Mouse (Mus musculus): ENCODE results near the gene Pbld2. TPM values are rescaled to one million over a fixed set of nuclear protein-coding genes. Genes with fewer than 3 reads are reported as not detected.

Pbld2 gene
- total and polyA plus RNA-seq, 3 experiments = 0.19 to 0.72 (median 0.26) TPM

DNA sequence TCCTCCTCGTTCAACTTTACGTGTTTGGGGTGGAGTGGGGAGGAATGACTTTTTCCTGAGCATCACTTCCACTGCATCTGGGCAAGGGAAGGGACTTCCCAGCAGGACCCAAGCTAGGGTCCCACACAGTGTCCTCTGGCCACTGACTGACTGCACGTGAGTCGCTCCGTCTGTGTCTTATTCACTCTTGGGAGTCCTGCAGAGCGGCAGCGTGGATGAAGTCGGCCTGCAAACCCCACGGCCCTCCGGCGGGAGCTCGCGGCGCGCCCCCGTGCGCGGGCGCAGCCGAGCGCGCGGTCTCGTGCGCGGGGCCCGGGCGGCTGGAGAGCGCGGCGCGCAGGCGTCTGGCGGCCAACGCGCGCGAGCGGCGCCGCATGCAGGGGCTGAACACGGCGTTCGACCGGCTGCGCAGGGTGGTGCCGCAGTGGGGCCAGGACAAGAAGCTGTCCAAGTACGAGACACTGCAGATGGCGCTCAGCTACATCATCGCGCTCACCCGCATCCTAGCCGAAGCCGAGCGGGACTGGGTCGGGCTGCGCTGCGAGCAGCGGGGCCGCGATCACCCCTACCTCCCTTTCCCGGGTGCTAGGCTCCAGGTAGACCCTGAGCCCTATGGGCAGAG, 75.9 kb downstream of the Pbld2 start:
- no peak for DNase-seq (ENCODE audit: extremely low read depth)
- no peak overlapping the region for H3K4me3 ChIP-seq (replicated peaks in 1 of 3; ENCODE audit: low read depth in 2 of 3, low read length in 2 of 3, poor library complexity in 1 of 3)
- 0 out of 4 replicates have a peak, but pooled peaks cover 0 to 4% of the 10 kb centered on the region in 2 experiments for H3K4me1 ChIP-seq (ENCODE audit: control insufficient read depth in 1 of 2, insufficient read depth in 2 of 2)
- H3K4me2 ChIP-seq (ENCODE audit: insufficient read depth, low read depth, poor library complexity, severe bottlenecking) = no peak overlapping the region
- H3K9me3 ChIP-seq (replicated peaks; ENCODE audit: low read length) = no peaks in the 10 kb centered on the region
- H3K36me3 ChIP-seq (replicated peaks in 1 of 2; ENCODE audit: control insufficient read depth in 1 of 2, insufficient read depth in 1 of 2, low read length in 1 of 2) = no peaks in the 10 kb centered on the region
- H3K79me2 ChIP-seq (replicated peaks; ENCODE audit: control insufficient read depth, extremely low read depth, insufficient read depth, poor library complexity, severe bottlenecking) = no peaks in the 10 kb centered on the region
- no peak for TF ChIP-seq HCFC1 (IDR thresholded peaks at IDR 0.05; ENCODE audit: low read depth, low read length)
- no peak for TF ChIP-seq TCF12 (IDR thresholded peaks at IDR 0.05; ENCODE audit: low read depth, low read length)
- no peak for TF ChIP-seq JUN (IDR thresholded peaks at IDR 0.05; ENCODE audit: insufficient read depth, low read depth, low read length)
- TF ChIP-seq NRF1 (IDR thresholded peaks at IDR 0.05; ENCODE audit: low read depth, low read length) = no peak
- no peak for TF ChIP-seq UBTF (IDR thresholded peaks at IDR 0.05; ENCODE audit: low read depth, low read length)
- TF ChIP-seq MAFK (IDR thresholded peaks at IDR 0.05; ENCODE audit: insufficient replicate concordance, low read length) = no peak
- TF ChIP-seq SIN3A (IDR thresholded peaks at IDR 0.05; ENCODE audit: low read length) = no peak
- TF ChIP-seq MAX (IDR thresholded peaks at IDR 0.05; ENCODE audit: low read length) = no peak
- TF ChIP-seq MXI1 (IDR thresholded peaks at IDR 0.05; ENCODE audit: low read depth, low read length) = no peak
- TF ChIP-seq ZKSCAN1 (IDR thresholded peaks at IDR 0.05; ENCODE audit: borderline replicate concordance, low read depth, low read length) = no peak
- no peak for TF ChIP-seq PAX5 (IDR thresholded peaks at IDR 0.05; ENCODE audit: low read length)
- no peak for TF ChIP-seq POLR2AphosphoS2 (IDR thresholded peaks at IDR 0.05; ENCODE audit: low read depth, low read length)
- TF ChIP-seq SMC3 (IDR thresholded peaks at IDR 0.05; ENCODE audit: low read depth, low read length) = no peak
- no peak overlapping the region for H3K27ac ChIP-seq (ENCODE audit: insufficient read depth, low read depth)
- in situ Hi-C loops (cut with MboI; ENCODE audit: low pct_ligation_motif_present, low pct_unique_long_range_greater_than_20kb, low sequenced_read_pairs) (no loop called here), dilution Hi-C loops (cut with MboI; ENCODE audit: extremely low pct_ligation_motif_present, extremely low pct_unique_long_range_greater_than_20kb, low sequenced_read_pairs) (no loop called here)
- no peaks in the 10 kb centered on the region for H3K27me3 ChIP-seq (replicated peaks)
- no peak overlapping the region for H3K9ac ChIP-seq (ENCODE audit: insufficient read depth, low read depth)

DNA sequence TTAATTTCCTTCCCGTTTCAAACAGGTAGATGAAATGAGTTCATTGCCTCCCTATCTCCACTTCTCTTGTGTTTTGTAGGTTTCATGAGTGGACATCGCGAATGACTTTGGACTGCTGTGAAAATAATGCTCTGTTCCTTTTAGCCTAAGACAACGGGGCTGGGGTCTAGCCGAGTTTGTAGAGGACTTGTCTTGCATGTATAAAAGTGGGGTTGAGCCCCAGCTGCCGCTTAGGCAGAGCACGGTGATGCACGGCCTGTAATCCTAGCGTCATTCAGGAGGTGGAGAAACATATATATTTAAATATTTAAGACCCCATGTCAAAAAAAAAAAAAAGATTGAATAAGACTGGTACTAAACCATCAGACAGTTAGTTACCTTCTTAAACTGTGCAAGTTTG, 76.5 kb downstream of the Pbld2 start:
- Histone ChIP-seq H3K4me3 (replicated peaks in 1 of 3; ENCODE audit: low read depth in 2 of 3, low read length in 2 of 3, poor library complexity in 1 of 3) (no peak overlapping the region), H3K79me2 (replicated peaks; ENCODE audit: control insufficient read depth, extremely low read depth, insufficient read depth, poor library complexity, severe bottlenecking) (no peaks in the 10 kb centered on the region), H3K4me2 (ENCODE audit: insufficient read depth, low read depth, poor library complexity, severe bottlenecking) (no peak overlapping the region), H3K27ac (ENCODE audit: insufficient read depth, low read depth) (no peak overlapping the region), H3K4me1 (ENCODE audit: control insufficient read depth in 1 of 2, insufficient read depth in 2 of 2) (0 out of 4 replicates have a peak, but pooled peaks cover 0 to 4% of the 10 kb centered on the region in 2 experiments), H3K9me3 (replicated peaks; ENCODE audit: low read length) (no peaks in the 10 kb centered on the region), H3K9ac (ENCODE audit: insufficient read depth, low read depth) (no peak overlapping the region), H3K36me3 (replicated peaks in 1 of 2; ENCODE audit: control insufficient read depth in 1 of 2, insufficient read depth in 1 of 2, low read length in 1 of 2) (no peaks in the 10 kb centered on the region), H3K27me3 (replicated peaks) (no peaks in the 10 kb centered on the region)
- no peak for DNase-seq (ENCODE audit: extremely low read depth)
- TF ChIP-seq SIN3A (IDR thresholded peaks at IDR 0.05; ENCODE audit: low read length) (no peak), USF2 (conservative IDR thresholded peaks at IDR 0.05; ENCODE audit: low read depth, low read length) (no peak), SMC3 (IDR thresholded peaks at IDR 0.05; ENCODE audit: low read depth, low read length) (no peak), PAX5 (IDR thresholded peaks at IDR 0.05; ENCODE audit: low read length) (no peak), BHLHE40 (IDR thresholded peaks at IDR 0.05; ENCODE audit: low read depth, low read length) (no peak), MAFK (IDR thresholded peaks at IDR 0.05; ENCODE audit: insufficient replicate concordance, low read length) (no peak), JUND (conservative IDR thresholded peaks at IDR 0.05; ENCODE audit: low read depth, low read length) (no peak), POLR2AphosphoS2 (IDR thresholded peaks at IDR 0.05; ENCODE audit: low read depth, low read length) (no peak), ETS1 (conservative IDR thresholded peaks at IDR 0.05; ENCODE audit: low read depth, low read length) (no peak), RAD21 (IDR thresholded peaks at IDR 0.05; ENCODE audit: low read depth, low read length) (no peak), EP300 (IDR thresholded peaks at IDR 0.05; ENCODE audit: low read length) (no peak), MAX (IDR thresholded peaks at IDR 0.05; ENCODE audit: low read length) (no peak), E2F4 (IDR thresholded peaks at IDR 0.05; ENCODE audit: insufficient replicate concordance, low read depth, low read length) (no peak)
- in situ Hi-C loops (cut with MboI; ENCODE audit: low pct_ligation_motif_present, low pct_unique_long_range_greater_than_20kb, low sequenced_read_pairs) = no loop called here
- dilution Hi-C loops (cut with MboI; ENCODE audit: extremely low pct_ligation_motif_present, extremely low pct_unique_long_range_greater_than_20kb, low sequenced_read_pairs) = no loop called here

Other genes starting within 250 kb of the Pbld2 start
- 41.5 and 57.0 TPM in 2 replicates for gene Ccar1, start 232.0 kb upstream of the Pbld2 start, total RNA-seq (2012; rRNA removed)
- 43.1 and 48.4 TPM in 2 replicates for gene Ccar1, start 232.0 kb upstream of the Pbld2 start, total RNA-seq (2014; rRNA removed)
- gene Ccar1, start 232.0 kb upstream of the Pbld2 start, polyA plus RNA-seq (2012; ENCODE audit: insufficient read length, low read depth) = 125 and 134 TPM in 2 replicates
- gene Tet1, start 115.3 kb upstream of the Pbld2 start, total RNA-seq (2012; rRNA removed) = 0.50 and 0.55 TPM in 2 replicates
- 0.23 and 0.31 TPM in 2 replicates for gene Tet1, start 115.3 kb upstream of the Pbld2 start, total RNA-seq (2014; rRNA removed)
- gene Tet1, start 115.3 kb upstream of the Pbld2 start, polyA plus RNA-seq (2012; ENCODE audit: insufficient read length, low read depth) = 0.34 and 0.60 TPM in 2 replicates
- 9.8 and 12.0 TPM in 2 replicates for gene Slc25a16, start 103.7 kb upstream of the Pbld2 start, total RNA-seq (2012; rRNA removed)
- gene Slc25a16, start 103.7 kb upstream of the Pbld2 start, total RNA-seq (2014; rRNA removed) = 27.0 TPM in 2 replicates
- gene Slc25a16, start 103.7 kb upstream of the Pbld2 start, polyA plus RNA-seq (2012; ENCODE audit: insufficient read length, low read depth) = 12.1 and 16.8 TPM in 2 replicates
- 31.7 and 38.6 TPM in 2 replicates for gene Dna2, start 77.3 kb upstream of the Pbld2 start, total RNA-seq (2012; rRNA removed)
- gene Dna2, start 77.3 kb upstream of the Pbld2 start, total RNA-seq (2014; rRNA removed) = 38.6 and 41.2 TPM in 2 replicates
- 33.1 and 33.4 TPM in 2 replicates for gene Dna2, start 77.3 kb upstream of the Pbld2 start, polyA plus RNA-seq (2012; ENCODE audit: insufficient read length, low read depth)
- gene Rufy2, start 44.1 kb upstream of the Pbld2 start, total RNA-seq (2012; rRNA removed) = 4.9 and 5.6 TPM in 2 replicates
- gene Rufy2, start 44.1 kb upstream of the Pbld2 start, total RNA-seq (2014; rRNA removed) = 5.8 and 9.0 TPM in 2 replicates
- gene Rufy2, start 44.1 kb upstream of the Pbld2 start, polyA plus RNA-seq (2012; ENCODE audit: insufficient read length, low read depth) = 6.8 and 7.1 TPM in 2 replicates
- 12.8 and 15.1 TPM in 2 replicates for gene Hnrnph3, start 98 bp upstream of the Pbld2 start, total RNA-seq (2012; rRNA removed)
- gene Hnrnph3, start 98 bp upstream of the Pbld2 start, total RNA-seq (2014; rRNA removed) = 9.5 and 11.7 TPM in 2 replicates
- gene Hnrnph3, start 98 bp upstream of the Pbld2 start, polyA plus RNA-seq (2012; ENCODE audit: insufficient read length, low read depth) = 37.8 and 55.2 TPM in 2 replicates
- gene Pbld1, start 35.8 kb downstream of the Pbld2 start, total RNA-seq (2012; rRNA removed) = 0.04 and 0.25 TPM in 2 replicates
- not detected in 2 replicates for gene Pbld1, start 35.8 kb downstream of the Pbld2 start, total RNA-seq (2014; rRNA removed)
- 0.49 TPM in 1 of 2 replicates, not detected in the other for gene Pbld1, start 35.8 kb downstream of the Pbld2 start, polyA plus RNA-seq (2012; ENCODE audit: insufficient read length, low read depth)
- gene Atoh7, start 75.3 kb downstream of the Pbld2 start, total RNA-seq (2012; rRNA removed) = not detected in 2 replicates
- gene Atoh7, start 75.3 kb downstream of the Pbld2 start, total RNA-seq (2014; rRNA removed) = not detected in 2 replicates
- not detected in 2 replicates for gene Atoh7, start 75.3 kb downstream of the Pbld2 start, polyA plus RNA-seq (2012; ENCODE audit: insufficient read length, low read depth)
- gene Mypn, start 179.6 kb downstream of the Pbld2 start, total RNA-seq (2012; rRNA removed) = 0.08 and 0.17 TPM in 2 replicates
- gene Mypn, start 179.6 kb downstream of the Pbld2 start, total RNA-seq (2014; rRNA removed) = 0.39 and 0.47 TPM in 2 replicates
- gene Mypn, start 179.6 kb downstream of the Pbld2 start, polyA plus RNA-seq (2012; ENCODE audit: insufficient read length, low read depth) = 0.46 and 0.81 TPM in 2 replicates
- 36.6 TPM in 2 replicates for gene Herc4, start 219.5 kb downstream of the Pbld2 start, total RNA-seq (2012; rRNA removed)
- gene Herc4, start 219.5 kb downstream of the Pbld2 start, total RNA-seq (2014; rRNA removed) = 96.1 and 101 TPM in 2 replicates
- gene Herc4, start 219.5 kb downstream of the Pbld2 start, polyA plus RNA-seq (2012; ENCODE audit: insufficient read length, low read depth) = 56.2 and 68.1 TPM in 2 replicates

Measured in CH12.LX (cell line).